In the genomic region with DNA sequence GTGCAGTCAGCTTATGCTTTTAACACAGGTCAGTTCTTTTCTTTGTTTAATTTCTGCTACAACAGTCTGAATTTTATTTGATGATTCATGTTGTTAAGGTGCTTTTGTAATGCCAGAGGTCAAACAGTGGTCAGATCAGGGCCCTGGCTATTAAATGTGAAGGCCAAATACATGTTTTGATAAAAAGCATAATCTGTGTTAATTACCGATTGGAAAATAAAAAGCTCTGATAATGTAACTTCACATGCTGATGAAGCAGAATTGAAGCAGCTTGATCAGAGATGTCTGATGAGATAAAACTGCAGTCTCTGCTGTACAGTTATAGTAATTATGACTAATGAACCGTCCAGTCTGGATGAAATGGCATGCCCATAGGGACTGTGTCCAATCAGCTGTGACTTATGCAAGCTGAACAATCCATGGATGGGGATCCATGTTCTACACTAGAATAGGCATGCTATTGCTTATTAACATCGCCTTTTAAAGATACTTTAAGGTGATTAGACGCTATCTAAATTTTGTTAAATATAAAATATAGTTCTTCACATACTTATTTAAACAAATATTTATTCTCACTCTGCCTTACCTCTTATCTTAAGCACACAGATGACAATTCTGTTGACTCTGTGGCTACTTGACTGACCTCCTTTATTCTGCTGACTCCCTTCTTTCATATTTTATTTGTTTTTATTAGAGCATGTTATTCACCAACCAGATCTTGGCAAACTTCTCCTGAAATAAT, we compare ENCODE assay signal across 16 mouse cellular contexts. TPM values are rescaled to one million over a fixed set of nuclear protein-coding genes. Genes with fewer than 3 reads are reported as not detected.
DNase-seq lines count a peak whose midpoint lies in the region; ATAC-seq lines count a peak whose summit lies in the region.
"Had no signal": no experiment of that assay in that cellular context is flagged by ENCODE, and none has a peak within 500 bp of the region (broad histone marks: within the 10 kb centered on the region; RNA-seq: fewer than 3 reads in every experiment).

No protein-coding gene starts in this region.

- 75% methylated on average over 4 of the region's 4 CpGs for WGBS in embryonic facial prominence, embryonic 14.5 days
- WGBS in embryonic facial prominence, embryonic 10.5 days, result 87% methylated on average over 4 of the region's 4 CpGs
- WGBS in hindbrain, embryonic 14.5 days, result 55% methylated on average over 4 of the region's 4 CpGs
- 63% methylated on average over 4 of the region's 4 CpGs for WGBS in midbrain, embryonic 15.5 days

- H3K9me3 ChIP-seq in embryonic facial prominence, embryonic 14.5 days (ENCODE audit: control insufficient read depth, low read length), result no peaks in the 10 kb centered on the region
- no peaks in the 10 kb centered on the region for H3K9me3 ChIP-seq in embryonic facial prominence, embryonic 10.5 days
- no peaks in the 10 kb centered on the region for H3K9me3 ChIP-seq in hindbrain, embryonic 14.5 days (ENCODE audit: control insufficient read depth, low read length)
- no peaks in the 10 kb centered on the region for H3K9me3 ChIP-seq in midbrain, embryonic 15.5 days
- H3K9me3 ChIP-seq: embryonic facial prominence, embryonic 15.5 days; forebrain, embryonic 15.5 days had no signal

- H3K4me1 ChIP-seq in embryonic facial prominence, embryonic 14.5 days (ENCODE audit: control insufficient read depth, insufficient read depth, low read length), result peaks cover 12% of the 10 kb centered on the region
- peaks cover 26% of the 10 kb centered on the region for H3K4me1 ChIP-seq in embryonic facial prominence, embryonic 10.5 days
- H3K4me1 ChIP-seq in hindbrain, embryonic 14.5 days (replicated peaks; ENCODE audit: control insufficient read depth, insufficient read depth, low read length), result peaks cover 27% of the 10 kb centered on the region; the same call in 1 of the 2 replicates
- H3K4me1 ChIP-seq in midbrain, embryonic 15.5 days, result peaks cover 5% of the 10 kb centered on the region; the same call in 1 of the 2 replicates
- H3K4me1 ChIP-seq: embryonic facial prominence, embryonic 15.5 days; forebrain, embryonic 15.5 days had no signal

- no peaks in the 10 kb centered on the region for H3K27me3 ChIP-seq in embryonic facial prominence, embryonic 14.5 days (replicated peaks; ENCODE audit: control insufficient read depth, insufficient read depth, low read length)
- peaks cover 36% of the 10 kb centered on the region for H3K27me3 ChIP-seq in embryonic facial prominence, embryonic 10.5 days (replicated peaks; ENCODE audit: low read depth, poor library complexity, severe bottlenecking)
- no peaks in the 10 kb centered on the region for H3K27me3 ChIP-seq in hindbrain, embryonic 14.5 days (ENCODE audit: control insufficient read depth, insufficient read depth, low read length)
- no peaks in the 10 kb centered on the region for H3K27me3 ChIP-seq in midbrain, embryonic 15.5 days (replicated peaks)
- H3K27me3 ChIP-seq: embryonic facial prominence, embryonic 15.5 days had no signal

- peak; percentile 55 for DNase-seq in embryonic facial prominence, embryonic 14.5 days (ENCODE audit: low spot score)
- no peak for DNase-seq in embryonic facial prominence, embryonic 10.5 days (ENCODE audit: low spot score)
- peak; percentile 21 for DNase-seq in 3T3-L1 (ENCODE audit: low read depth, low spot score)
- no peak for DNase-seq in hindbrain, embryonic 14.5 days (ENCODE audit: low spot score)
- DNase-seq in heart, postnatal 14 days, result no peak
- no peak for DNase-seq in gastrocnemius, adult 18-20 months (ENCODE audit: low spot score)
- no peak for DNase-seq in heart, postnatal 4 days
- DNase-seq: cerebellum, adult 11 months; gastrocnemius, adult 2 months; kidney, adult 11 months; kidney, postnatal 4 days; right cerebral cortex, postnatal 4 days had no signal

- no peaks in the 10 kb centered on the region for H3K36me3 ChIP-seq in embryonic facial prominence, embryonic 14.5 days (ENCODE audit: control insufficient read depth, insufficient read depth, low read length)
- H3K36me3 ChIP-seq in embryonic facial prominence, embryonic 10.5 days (replicated peaks), result no peaks in the 10 kb centered on the region
- no peaks in the 10 kb centered on the region for H3K36me3 ChIP-seq in hindbrain, embryonic 14.5 days (replicated peaks; ENCODE audit: control insufficient read depth, insufficient read depth)
- no peaks in the 10 kb centered on the region for H3K36me3 ChIP-seq in midbrain, embryonic 15.5 days (replicated peaks)
- H3K36me3 ChIP-seq: embryonic facial prominence, embryonic 15.5 days; forebrain, embryonic 15.5 days had no signal

- H3K4me3 ChIP-seq in embryonic facial prominence, embryonic 14.5 days (ENCODE audit: low read depth, low read length), result no peak overlapping the region
- H3K4me3 ChIP-seq in embryonic facial prominence, embryonic 10.5 days, result no peak overlapping the region
- H3K4me3 ChIP-seq in hindbrain, embryonic 14.5 days (replicated peaks; ENCODE audit: low read length), result no peak overlapping the region
- H3K4me3 ChIP-seq in midbrain, embryonic 15.5 days, result no peak overlapping the region
- H3K4me3 ChIP-seq: embryonic facial prominence, embryonic 15.5 days; forebrain, embryonic 15.5 days; gastrocnemius, adult 2 months had no signal

- no peak overlapping the region for H3K4me2 ChIP-seq in embryonic facial prominence, embryonic 14.5 days (ENCODE audit: low read depth, low read length)
- H3K4me2 ChIP-seq in hindbrain, embryonic 14.5 days (replicated peaks), result no peak overlapping the region
- no peak overlapping the region for H3K4me2 ChIP-seq in midbrain, embryonic 15.5 days
- H3K4me2 ChIP-seq: embryonic facial prominence, embryonic 15.5 days; forebrain, embryonic 15.5 days had no signal

- H3K9ac ChIP-seq in embryonic facial prominence, embryonic 14.5 days (ENCODE audit: low read depth, low read length), result no peak overlapping the region
- H3K9ac ChIP-seq in hindbrain, embryonic 14.5 days, result no peak overlapping the region
- H3K9ac ChIP-seq in midbrain, embryonic 15.5 days, result no peak overlapping the region
- H3K9ac ChIP-seq: embryonic facial prominence, embryonic 15.5 days; forebrain, embryonic 15.5 days had no signal

- H3K27ac ChIP-seq in embryonic facial prominence, embryonic 14.5 days (replicated peaks; ENCODE audit: low read depth, low read length), result no peak overlapping the region
- H3K27ac ChIP-seq in embryonic facial prominence, embryonic 10.5 days (replicated peaks), result no peak overlapping the region
- peak overlapping the region; percentile 43 for H3K27ac ChIP-seq in hindbrain, embryonic 14.5 days
- H3K27ac ChIP-seq in midbrain, embryonic 15.5 days, result peak overlapping the region; percentile 50
- H3K27ac ChIP-seq: embryonic facial prominence, embryonic 15.5 days; forebrain, embryonic 15.5 days; gastrocnemius, adult 2 months had no signal

- intact Hi-C loops in heart, postnatal 14 days (cut with DNase I), result no loop called here

- ATAC-seq in embryonic facial prominence, embryonic 14.5 days (ENCODE audit: low read depth), result no peak
- ATAC-seq in hindbrain, embryonic 14.5 days (ENCODE audit: low FRiP score), result 0 out of 2 replicates have a peak, but pooled peaks have one; percentile 66
- no peak for ATAC-seq in midbrain, embryonic 15.5 days (replicated peaks)
- ATAC-seq: forebrain, embryonic 15.5 days; lung, postnatal 0 days had no signal

RNA-seq across cellular contexts. Expression of a gene that starts 12.0 kb away (rescaled TPM):
- polyA plus RNA-seq in embryonic facial prominence, embryonic 14.5 days (2014; fragmentation: Nextera tagmentation; extraction: Ambion mirVana), result 33.9 and 45.0 TPM in 2 replicates
- 116 and 134 TPM in 2 replicates for polyA plus RNA-seq in embryonic facial prominence, embryonic 10.5 days (2016; fragmentation: Nextera tagmentation; extraction: Ambion mirVana)
- 244 and 265 TPM in 2 replicates for polyA plus RNA-seq in hindbrain, embryonic 14.5 days (2014; fragmentation: Nextera tagmentation; extraction: Ambion mirVana)
- 65.8 and 80.9 TPM in 2 replicates for polyA plus RNA-seq in midbrain, embryonic 15.5 days (2015; fragmentation: Nextera tagmentation; extraction: Ambion mirVana)
- total RNA-seq in heart, postnatal 14 days (2021), result under 1 TPM; 0.12 to 0.14 TPM
- under 1 TPM in 1 of 2 experiments, not detected in 1; 0.23 TPM for total RNA-seq in gastrocnemius, adult 18-20 months (2021)
- under 1 TPM in 1 of 2 experiments, not detected in 1; 0.32 TPM for total RNA-seq in heart, postnatal 4 days (2021)
- polyA plus RNA-seq: lung, postnatal 0 days had no signal

Comparison
In these comparisons a context has a peak if more than half of its experiments do, and no peak if none do; other contexts are left out.
1. DNase-seq: peak in embryonic facial prominence, embryonic 14.5 days (single experiment) and 3T3-L1 (single experiment); none in embryonic facial prominence, embryonic 10.5 days (single experiment), hindbrain, embryonic 14.5 days (single experiment), heart, postnatal 14 days (0 of 2), gastrocnemius, adult 18-20 months (single experiment) and heart, postnatal 4 days (single experiment).
2. H3K27ac ChIP-seq: peak in hindbrain, embryonic 14.5 days (single experiment) and midbrain, embryonic 15.5 days (single experiment); none in embryonic facial prominence, embryonic 14.5 days (single experiment) and embryonic facial prominence, embryonic 10.5 days (single experiment).